Mouse (Mus musculus) testis, postnatal 10 days (tissue): ENCODE data around the gene Clta.

Source experiments
- DNase-seq: peaks from one replicate; pipeline ENCODE4 v3.0.0; 2021; ENCODE audit warnings: low spot score

The Clta gene

DNA sequence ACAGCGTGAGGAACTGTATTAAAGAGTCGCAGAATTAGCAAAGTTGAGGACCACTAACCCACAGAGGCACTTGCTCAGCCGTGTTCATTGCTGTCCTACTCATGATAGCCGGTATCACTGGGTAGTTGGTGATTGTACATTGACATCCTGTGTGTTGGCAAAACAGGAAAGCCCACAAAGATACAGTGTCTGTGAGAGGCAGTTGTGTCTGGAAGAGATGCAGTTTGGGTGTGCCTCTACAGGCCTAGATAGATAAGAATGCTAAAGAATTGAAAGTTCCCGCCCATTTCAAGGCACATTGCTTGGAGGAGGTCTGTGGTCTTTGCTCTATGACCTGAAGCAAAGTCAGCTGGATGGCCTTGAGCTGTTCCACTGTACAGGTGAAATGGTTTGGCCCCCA lies at the start of gene Clta:
Gene Clta (plus strand): TSS at position 327 of the 400 bp plus-strand sequence.
- no peak for DNase-seq

DNA sequence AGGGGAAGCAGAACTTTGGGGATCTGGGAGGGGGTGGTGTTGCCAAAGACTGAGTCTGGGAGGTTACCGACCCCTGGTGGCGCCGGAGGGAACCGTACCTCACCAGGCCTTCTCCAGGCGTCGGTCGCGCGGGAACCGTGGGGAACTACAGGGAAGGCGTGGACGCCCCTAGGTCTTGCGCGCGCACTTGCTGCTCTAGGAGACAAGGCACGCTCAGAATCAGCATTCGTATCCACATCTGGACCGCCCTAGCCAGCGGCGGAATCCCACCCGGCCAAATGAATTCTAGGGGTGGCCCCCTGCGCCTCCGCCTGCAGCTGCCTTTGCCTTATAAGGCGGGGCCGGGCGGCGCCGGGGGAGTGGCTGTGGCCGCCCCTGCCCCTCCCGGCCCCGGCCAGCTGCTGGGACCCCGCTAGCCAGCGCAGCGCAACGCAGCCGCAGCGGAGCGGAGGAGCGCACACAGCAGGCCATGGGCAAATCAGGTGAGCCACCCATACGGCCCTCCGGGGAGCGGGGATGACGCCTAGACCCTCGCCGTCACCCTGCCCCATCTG lies 46.9 kb upstream of the Clta start, which contains the start of gene Glipr2:
Gene Glipr2 (plus strand): TSS at position 110 of the 554 bp plus-strand sequence.
- DNase-seq = peak; percentile 94

DNA sequence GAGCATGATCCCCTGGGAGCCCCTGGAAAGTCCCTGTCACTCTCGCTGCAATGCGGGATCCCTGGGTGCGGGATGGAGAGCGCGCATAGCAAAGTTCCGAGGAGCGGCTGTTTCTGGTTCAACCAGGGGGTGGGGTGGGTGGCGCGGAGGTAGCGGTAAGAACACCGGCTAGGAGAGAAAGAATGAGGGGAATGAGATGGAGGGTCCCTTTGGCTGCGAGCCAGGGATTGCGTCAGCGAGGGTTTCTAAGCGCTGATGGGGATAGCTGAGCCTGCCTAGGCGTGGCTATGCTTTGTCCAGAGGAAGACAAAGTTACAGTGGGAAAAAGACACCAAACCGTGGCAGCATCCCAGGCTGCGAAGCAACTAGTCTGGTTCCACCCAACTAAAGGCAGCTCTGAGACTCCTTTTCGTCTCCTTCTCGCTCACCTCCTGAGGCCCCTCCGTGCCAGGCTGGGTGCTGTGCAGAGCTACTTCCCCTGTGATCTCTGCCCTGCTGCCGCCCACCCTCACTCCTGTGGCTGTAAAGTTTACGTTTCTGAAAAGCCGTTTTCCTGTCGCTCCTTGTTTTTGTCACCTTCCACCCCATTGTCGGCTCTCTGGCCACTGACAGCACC lies 46.3 kb upstream of the Clta start:
- peak; percentile 84 for DNase-seq

DNA sequence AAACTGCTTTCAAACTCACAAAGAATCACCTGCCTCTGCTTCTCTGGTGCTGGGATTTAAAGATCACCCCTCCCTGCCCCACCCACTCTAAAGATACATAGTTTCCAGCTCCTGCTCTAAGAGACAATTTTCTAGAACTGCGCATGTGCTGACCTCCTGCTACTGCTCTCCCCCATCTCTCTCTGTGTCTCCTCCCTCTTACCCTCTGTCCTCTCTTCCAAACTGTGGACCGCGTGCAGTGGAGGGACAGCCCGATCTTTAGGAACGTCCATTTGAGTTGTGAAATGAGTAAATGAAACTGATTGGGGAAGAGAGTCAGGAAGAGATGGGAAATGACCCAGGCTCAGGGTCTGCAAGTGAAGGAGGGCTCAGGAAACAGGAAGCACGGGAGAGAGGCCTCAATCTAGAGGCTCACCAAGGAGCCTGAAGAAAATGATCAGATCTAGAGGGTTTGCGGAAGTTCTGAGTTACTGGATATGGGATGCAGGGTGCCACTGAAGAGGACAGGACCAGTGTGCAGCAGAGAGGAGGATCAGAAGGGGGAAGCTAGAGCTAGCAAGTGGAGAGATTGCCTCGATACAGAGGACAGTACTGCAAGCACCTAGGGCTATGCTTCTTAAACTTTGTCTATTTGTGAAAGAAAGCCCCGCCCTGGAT lies 44.6 kb upstream of the Clta start:
- no peak for DNase-seq

DNA sequence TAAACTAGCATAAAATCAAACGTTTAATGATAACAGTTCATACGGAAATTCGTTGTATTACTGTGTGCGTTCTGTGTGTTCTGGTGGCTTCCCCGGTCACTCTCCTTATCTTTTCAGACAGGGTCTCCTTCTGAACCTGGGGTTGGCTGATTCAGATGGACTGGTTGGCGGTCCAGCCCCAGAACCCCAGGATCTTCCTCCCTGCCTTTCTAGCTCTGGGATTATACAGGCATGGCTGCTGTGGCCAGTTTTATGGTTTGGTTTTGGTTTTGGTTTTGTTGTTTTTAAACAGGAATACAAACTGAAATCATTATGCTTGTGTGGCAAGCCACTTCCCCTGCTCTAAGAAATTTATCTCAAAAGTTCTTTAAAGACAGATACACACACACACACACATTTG lies 44.0 kb upstream of the Clta start:
- DNase-seq = no peak

DNA sequence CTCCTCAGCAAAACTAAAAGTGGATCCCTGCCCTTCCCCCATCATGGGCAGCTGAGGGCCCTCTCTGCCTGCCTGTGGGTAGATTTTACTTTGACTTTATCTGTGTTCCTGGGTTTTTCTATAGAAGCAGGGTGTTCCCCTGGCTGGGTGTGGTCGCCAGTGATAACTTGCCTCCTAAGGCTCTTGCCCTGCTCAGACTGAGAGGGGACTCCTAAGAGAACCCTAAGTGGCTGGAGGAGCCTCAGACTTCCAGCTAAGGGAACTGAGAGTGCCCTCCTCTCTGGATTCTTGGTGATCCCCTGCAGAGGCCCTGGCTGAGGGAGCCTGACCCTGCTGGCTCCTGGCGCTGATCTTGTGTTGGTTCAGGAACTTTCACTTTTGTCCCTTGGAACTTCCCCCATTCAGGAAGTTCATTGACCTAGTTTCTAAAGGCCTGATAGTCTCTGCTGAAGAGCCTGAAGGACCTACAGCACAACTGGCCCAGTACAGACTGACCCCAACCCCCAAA lies 39.9 kb upstream of the Clta start:
- no peak for DNase-seq

DNA sequence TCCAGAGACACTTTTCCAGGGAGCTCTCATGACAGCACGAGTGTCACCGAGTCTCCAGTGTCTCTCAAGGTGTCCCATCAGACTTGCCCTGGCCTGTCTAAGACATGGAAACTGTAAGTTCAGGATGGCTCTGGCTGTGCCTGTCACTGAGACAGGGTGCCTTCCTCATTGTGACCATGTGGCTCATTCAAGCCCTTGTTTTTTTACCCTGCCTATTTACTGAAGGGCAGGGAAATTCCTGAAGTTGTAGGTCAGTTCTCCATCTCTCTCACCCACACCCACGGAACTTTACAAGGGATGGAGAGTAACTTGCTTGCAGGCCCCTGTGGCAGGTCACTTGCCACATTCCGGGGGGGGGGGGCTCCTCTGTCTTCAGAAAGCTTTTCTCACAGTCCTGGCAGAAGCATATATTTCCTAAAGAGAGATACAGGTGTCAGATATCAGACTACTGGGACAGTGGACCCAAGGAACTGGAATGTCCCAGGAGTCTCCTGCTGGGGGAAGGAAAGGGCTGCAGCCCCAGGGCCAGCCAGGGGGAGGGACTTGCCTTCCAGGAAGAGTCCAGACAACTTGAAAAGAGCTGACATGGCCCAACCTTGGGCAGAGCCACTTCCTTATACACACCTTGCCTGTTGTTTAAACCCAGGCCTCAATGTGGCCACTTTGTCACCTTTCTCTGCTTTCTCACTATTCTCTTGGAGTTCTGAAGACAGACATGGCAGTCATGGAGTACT lies 39.1 kb upstream of the Clta start:
- DNase-seq = no peak

DNA sequence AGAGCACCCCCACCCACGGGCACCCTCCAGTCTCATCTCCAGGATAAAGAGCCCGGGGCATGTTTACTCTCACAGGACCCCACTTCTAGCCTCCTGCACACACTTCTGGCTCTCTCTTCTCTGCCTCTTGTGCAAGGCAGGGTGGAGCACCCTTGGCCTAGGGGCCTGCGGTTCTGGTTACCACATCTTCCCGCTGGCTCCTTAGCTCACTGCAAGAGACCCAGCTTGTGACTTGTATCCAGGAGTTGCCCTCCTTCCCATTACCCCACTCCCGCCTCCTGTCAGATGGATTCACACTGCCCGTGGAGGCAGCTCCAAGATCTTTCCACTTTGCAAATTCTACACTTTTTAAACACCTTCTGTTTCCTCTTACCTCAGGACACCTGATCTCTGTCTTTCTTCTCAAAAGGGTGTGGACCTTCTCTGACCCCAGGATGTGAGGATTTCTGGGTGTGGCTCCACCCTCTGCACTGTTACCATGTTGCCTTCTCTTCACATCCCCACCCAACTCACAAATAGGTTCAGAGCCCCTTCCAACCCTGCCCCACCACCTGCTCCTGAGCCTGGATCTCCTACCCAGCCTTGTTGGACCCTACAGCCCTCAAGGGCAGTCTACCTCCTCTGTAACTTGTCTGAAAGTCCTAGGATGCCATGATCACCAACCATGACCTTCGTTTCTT lies 38.3 kb upstream of the Clta start:
- DNase-seq = no peak

DNA sequence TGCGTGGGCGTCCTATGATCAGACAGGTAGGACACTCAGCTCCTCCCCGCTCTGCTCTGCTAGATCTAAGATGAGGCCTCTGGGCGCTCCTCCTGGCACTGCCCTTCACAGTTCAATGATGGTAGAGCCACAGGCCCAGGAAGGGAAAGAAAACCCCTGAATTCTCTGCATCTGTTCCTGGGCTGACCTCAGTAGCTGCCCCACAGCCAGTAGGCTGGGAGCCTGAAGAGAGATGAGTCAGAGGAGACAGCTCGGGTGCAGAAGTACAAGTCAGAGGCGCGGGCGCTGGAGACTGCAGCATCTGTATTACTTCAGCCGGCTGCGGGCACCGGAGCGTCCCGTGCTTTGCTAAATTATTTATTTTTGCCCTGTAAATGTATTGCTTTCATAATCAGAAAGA lies 35.6 kb upstream of the Clta start:
- DNase-seq = peak; percentile 82

DNA sequence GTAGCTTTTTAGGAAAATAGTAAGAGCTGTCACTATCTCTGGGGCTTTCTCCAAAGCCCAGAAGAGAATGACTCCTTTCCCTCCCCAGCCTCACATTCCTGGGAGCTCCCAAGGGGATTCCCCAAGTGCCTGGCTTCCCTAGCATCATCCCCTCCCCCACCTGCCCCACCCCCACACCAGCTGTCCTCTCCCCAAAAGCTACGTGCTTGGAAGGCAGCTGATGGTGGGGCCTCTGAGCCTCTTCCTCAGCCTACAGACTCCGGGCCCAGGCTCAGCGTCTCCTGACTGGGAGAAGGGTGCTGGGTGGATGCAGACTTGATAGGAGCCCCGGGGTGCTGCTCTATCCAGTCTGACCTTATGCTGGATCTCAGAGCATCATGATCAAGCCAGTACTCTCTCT lies 34.9 kb upstream of the Clta start:
- no peak for DNase-seq

DNA sequence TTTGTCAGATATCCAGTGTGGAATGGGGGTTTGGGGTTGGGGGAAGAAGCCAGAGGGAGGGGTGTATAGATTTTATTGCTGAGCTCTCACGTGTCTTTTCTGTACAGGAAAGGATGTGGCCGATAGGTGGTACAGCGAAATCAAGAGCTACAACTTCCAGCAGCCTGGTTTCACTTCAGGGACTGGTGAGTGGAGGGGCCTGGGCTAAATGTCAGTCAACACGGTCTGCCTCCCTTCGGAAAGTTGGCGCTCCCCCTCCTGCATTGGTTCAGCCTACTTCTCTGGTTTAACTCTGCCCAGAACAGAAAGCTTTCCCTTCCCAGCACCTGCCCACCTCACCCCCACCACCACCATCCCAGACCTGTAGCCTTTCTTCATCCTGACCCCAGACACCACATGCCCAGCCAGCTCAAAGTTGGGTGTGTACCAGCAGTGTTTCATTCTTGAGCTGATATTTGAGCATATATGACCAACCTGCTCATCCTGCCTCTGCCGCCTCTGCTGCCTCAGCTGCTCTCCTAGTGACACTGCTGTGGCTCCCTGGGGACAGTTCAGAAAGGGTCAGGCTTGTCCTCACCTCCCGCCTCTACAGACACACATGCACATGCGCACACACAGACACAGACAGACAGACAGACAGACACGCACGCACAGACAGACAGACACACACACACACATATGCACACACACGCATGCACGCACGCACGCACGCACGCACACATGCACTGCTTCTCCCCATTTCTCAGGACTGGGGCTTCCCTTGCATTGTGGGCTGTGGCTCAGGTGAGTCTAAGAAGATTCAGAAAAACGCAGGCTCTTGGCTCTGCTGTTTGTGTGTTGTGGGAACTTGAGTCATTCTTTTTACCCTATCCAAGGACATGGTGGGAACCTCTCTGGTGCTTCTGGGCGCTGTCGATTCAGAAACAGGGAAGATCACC lies 33.6 kb upstream of the Clta start:
- DNase-seq = no peak

DNA sequence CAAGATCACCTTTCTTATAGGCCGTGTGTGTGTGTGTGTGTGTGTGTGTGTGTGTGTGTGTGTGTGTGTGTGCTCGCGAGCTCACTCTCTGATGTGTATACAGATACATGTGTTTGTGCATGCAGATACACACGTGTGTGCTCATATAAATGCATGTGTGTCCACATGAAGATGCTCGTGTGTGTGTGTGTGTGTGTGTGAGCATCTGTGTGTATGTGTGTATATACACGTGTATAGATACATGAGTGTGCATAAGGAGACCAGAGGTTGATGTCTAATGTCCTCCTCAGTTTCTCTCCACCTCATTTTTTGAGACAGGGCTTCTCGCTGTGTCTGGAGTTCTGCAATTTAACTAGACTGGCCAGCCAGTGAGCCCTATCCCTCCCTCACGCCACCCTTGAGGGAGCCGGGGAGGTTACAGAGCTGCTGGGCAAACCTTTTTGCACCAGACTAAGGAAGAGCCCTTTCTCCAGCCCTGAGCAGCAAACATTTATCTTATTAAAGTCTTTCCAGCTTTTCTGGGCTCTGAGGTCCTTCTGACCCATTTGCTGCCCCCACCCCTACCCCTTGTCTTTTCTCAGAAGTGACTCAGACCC lies 32.6 kb upstream of the Clta start:
- no peak for DNase-seq

DNA sequence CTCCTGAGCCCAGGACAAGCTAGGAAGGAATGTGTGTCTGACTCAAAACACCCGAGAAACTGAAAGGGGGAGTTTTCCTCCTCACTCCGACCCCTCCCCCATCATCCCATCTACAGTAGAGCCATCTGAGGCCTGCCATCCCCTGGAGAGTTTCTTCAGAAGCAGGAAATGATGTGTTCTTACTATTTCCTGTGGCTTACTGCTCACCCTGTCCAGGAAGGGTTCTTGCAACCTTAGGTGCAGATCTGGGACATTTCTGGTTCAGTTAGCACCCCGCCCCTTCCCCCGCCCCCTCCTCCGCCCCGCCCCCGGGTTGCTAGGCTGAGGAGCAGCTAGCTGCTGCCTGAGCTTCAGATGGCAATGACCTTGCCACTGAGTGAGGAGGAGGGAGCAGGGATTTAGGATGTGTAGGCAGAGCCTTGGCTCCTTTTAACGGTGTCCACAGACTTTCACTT lies 32.1 kb upstream of the Clta start:
- no peak for DNase-seq

DNA sequence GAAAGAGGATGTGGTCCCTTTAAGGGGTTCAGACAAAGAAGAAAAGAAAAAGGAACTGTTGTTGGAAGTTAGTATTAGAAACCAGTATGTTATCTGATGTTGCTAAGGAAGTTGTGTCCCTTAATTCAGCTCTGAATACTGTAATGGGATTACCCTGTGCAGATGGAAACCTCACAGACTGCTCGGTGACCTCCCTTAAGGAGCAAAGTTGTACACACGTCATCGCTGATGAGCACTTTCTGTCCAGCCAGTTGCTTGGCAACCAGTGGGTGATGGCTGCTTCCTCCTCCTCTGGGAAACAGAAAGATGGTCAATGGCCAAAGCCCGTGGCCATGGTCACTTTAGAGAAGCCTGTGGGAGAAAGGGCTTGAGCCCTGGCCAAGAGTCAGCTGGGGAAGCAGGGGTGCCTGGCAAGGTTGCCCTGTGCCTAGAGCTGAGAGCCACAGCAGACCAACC lies 30.7 kb upstream of the Clta start:
- DNase-seq = no peak

DNA sequence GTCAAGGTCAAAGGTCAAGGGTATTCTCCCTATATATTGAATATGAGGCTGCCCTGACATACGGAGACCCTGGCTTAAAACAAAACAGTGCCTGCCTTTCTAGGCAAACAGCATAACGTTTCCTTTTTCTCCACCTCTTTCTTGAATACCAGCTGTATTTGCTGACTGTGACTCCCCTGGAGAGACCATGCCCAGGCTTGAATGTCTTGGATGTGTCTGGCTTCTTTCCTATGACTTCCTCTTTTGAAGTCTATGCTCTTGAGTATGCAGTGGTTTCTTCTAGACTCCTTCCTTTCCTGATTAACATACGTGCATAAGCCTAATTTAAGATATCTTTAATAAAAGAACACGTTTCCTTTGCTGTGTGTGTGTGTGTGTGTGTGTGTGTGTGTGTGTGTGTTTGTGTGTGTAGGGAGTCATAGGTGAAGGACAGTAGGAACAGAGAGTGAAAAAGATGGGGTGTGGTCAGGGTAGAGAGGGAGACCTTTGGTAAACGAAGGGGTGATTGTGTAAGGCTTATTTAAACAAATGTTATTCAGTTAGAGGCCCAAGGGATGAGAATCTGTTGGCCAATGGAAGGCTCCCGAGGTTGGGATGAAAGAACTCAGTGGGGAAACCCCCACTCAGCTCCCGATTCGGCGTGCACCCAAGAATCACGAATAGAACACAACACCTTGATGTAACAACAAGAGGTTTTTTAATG lies 29.2 kb upstream of the Clta start:
- no peak for DNase-seq

DNA sequence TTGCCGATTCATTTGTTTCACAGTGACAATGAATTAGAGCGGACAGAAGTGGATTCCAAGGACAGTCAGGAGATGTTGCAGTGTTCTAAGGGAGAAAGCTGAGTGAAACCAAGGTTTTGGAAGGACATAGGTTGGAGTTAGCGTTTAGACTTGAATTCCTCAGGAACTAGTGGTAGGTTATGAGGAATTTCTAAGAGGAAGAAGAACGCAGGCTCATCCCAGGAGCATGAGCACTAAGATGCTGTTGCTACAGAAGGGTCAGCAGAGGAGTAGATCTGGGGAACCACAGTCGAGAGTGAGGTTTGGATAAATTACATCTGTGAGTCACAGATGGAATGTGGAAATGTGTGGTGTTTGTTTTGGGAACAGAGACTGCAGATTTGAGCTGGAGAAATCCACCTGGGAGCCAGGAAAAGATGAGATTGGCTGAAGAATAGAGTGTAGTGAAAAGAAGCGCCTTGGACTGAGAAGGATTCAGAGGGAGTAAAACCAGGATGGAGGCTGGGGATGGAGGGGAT lies 28.0 kb upstream of the Clta start:
- no peak for DNase-seq

DNA sequence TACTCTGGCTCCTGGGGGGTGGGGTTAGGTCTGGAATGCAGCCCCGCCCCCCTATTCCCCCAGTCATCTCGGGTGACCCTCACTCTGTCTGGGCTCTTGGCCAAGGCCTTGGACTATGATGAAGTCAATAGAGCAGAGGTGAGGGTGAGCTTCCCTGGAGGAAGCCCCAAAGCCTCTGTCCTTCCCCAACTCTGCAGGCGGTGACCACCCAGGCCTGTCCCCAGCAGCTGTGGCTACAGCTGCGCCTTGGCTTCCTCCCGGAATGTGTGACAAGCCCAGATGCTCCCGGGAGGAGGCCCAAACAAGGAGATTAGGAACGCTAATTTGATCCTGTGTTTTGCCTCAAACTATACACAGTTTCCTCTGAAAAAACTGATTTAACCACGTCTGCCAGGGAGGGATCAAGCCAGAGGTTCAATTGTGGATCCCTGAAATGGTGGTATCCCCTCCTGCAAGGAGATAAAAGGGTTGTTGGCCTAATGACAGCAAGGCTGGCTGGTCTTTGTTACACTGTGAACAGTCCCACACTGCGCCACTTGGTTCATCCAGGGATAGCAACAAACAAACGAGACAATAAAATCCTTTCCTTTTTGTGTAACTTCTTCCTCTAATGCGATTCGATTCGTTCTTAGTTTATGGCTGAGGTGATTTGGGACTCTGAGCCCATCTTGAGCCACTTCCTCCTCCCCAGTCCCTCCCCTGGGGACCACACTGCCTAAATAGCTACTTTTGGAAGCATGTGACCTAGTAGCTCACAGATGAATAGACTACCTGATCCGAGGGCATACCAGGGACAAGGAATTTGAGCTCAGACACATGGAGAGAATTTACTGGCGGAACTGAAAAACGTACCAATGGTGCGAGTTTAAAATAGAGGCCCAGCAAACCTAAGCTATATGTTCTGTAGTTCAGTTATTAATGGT lies 25.5 kb upstream of the Clta start:
- DNase-seq = peak; percentile 82

DNA sequence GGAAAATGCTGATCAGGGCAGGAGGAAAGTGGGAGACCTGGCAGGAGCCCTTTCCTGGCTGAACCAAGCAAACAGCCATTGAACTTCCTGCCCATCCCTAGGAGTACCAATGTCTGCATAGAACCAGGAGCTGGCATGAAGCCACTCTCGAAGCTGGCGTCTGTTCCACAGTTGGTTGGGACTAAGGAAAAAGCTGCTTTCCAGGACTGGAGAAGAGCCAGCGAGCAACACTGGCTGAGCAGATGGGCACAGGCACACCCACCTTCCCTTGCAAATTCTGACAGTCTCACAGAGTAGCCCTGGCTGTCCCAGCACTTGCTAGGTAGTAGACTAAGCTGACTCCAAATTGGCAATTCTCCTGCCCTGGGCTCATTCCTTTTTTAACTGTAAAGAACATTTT lies 24.5 kb upstream of the Clta start:
- DNase-seq = peak; percentile 68

DNA sequence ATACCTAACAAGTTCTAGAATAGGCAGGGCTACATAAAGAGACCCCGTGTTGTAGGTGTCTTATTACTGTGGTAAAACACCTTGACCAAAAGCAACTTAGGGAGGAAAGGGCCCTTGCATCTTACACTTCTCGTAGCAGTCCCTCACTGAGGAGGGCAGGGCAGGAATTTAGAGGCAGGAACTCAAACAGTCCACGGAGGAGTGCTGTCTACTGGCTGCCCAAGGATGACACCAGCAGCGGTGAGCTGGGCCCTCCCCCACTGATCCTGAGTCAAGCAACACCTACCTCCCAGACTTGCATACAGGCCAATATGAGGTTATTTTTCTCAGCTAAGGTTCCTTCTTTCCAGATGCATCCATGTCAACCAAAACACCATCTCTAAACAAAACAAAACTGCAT lies 24.0 kb upstream of the Clta start:
- DNase-seq = peak; percentile 42
